Mouse (Mus musculus) brain, embryonic 14.5 days (tissue): Measurements from ENCODE around the gene Tns4.
A peak's percentile ranks its signal among the peaks of the same experiment; 100 is the strongest.

Experiments
- CTCF ChIP-seq: fragments of 200-500 bp; IDR thresholded peaks from 2 replicates; pipeline ENCODE4 v1.5.1; 2012; ENCODE audit warnings: inconsistent platforms, mild to moderate bottlenecking, moderate library complexity, borderline replicate concordance; ENCODE audit not compliant: insufficient read depth, insufficient read length; ENCODE audit errors: extremely low read depth
- POLR2A ChIP-seq: fragments of 200-500 bp; IDR thresholded peaks from 2 replicates; pipeline ENCODE4 v1.6.1; 2012; ENCODE audit warnings: mild to moderate bottlenecking, inconsistent platforms, borderline replicate concordance; ENCODE audit not compliant: poor library complexity, insufficient read depth, insufficient read length, severe bottlenecking; ENCODE audit errors: extremely low read depth

- TF ChIP-seq POLR2A (no peak), CTCF (peak; percentile 55; the same call in 1 of the 2 replicates)
Observed at GRCm38 (mm10) chr11:99040346-99040974, 48.6 kb downstream of the Tns4 start.
